Mouse (Mus musculus) spleen, postnatal 10 days (tissue): ENCODE data around the gene Tmem235.
"Not testable (repeated sequence)": the region's sequence is repeated elsewhere in the genome, so short reads cannot be mapped to it uniquely, and the experiment has no call there.

Source experiments
- DNase-seq, 2 experiments: peaks; one replicate each; pipeline ENCODE4 v3.0.0; 2021 to 2022; ENCODE audit warnings: low spot score in 2 of 2

Gene Tmem235

DNA sequence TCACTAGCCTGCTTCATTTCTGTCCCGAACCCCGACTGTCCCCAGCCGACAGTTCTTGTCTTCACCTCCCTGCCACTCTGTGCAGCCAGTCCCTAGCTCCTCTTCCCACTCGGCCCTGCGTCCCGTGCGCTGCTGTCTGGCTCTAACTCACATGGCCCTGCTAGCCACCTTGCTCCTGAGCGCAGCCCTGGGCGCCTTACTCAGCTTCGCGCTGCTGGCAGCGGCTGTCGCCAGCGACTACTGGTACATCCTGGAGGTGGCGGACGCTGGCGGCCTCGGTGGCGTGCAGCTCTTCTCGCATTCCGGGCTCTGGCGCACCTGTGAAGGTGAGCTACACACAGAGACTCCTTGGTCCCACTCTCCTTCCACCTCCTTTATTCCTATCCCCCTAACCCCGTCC lies at the start of gene Tmem235:
TSS of gene Tmem235 (plus strand) at position 152 of the 400 bp plus-strand sequence.
- no peak for DNase-seq

DNA sequence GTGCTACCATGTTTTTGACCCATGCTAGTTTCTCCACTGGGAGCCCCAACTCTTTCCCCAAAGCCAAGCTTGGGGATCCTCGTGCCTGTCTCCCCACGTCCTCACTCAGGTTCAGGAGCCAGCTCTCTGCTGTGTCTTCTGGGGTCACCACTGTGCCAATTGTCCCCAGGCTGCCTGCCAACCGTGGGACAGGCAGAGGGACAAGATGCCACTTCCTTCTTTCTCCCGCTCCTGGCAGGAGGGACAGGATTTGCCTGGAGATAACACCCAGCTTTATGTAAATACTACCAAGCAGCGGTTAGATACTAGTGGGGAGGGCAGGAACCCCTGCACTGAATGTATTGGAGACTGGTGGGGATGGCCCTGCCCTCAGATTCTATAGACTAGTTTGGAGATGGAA lies 46.7 kb upstream of the Tmem235 start:
- no peak for DNase-seq

DNA sequence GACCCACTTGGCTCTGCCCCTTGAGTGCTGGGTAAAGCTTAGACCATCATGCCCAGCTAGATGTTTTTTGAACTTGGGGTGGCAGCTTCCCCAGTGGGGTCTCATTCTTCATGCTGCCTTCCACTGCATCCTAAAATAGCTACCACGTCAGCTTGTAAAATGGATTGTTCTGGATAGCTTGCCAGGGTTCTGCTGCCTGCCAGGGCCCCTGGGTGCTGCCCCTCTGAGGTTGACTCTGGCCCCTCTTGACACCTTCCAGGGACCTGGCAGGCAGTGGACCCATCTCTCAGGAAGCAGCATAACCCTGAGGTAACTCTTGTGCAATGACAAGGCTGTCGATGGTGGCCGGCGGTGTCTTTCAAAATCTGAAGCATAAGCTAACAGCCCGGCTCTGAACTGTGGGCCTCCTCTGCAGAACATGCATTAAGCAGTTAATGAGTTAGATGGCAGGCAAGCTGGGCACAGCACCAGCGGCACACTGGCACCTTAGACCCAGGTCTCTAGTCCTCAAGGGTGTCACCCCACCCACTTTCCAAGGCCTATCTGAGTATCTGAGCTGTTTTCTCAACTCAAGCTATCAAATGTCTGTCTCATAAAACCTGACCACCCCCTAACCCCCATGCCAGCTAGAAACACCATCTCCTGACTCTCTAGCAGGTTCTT lies 45.7 kb upstream of the Tmem235 start:
- no peak for DNase-seq

DNA sequence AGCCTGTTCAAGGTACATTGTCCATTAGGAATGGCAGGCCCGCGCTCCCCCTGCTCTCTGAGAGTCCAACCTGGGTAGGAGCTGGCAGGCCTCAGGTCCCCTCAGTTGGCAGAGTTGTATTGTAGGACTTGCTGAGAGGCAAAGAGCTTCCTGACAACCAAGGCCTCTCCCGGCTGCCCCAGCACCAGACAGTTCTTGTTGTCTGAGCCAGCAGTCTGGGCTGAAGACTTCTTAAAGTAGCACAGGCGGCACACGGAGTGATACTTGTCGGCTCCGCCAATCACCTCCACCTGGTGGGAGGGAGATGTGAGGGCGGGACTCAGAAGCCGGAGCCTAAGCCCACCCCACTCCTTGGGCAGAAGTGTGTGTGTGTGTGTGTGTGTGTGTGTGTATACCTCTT lies 44.7 kb upstream of the Tmem235 start:
- not testable (repeated sequence) for DNase-seq

DNA sequence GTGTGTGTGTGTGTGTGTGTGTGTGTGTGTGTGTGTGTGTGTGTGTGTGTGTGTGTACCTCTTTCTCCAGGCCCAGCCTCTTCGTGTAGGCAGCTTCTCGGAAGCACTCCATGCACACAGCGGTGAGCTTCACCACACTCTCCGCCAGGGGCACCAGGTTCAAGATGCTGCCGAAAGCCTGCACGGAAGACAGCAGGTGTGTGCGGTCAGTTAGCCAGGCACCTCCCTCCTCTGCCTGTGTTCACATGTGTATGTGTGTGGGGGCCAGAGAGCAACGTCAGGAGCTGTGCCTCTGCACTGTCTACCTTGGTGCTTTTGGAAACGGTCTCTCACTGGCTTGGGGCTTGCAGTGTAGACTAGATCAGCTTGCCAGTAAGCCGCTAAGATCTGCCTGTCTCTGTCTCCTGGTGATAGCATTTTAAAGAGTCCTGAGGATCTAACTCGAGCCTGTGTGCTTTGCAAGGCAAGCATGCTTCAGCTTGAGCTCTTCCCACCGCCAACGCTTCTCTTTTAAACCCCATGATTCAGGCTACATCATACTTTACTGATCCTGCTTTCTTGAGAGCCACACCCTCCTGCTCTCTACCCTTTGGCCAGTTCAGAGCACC lies 44.1 kb upstream of the Tmem235 start:
- no peak for DNase-seq

DNA sequence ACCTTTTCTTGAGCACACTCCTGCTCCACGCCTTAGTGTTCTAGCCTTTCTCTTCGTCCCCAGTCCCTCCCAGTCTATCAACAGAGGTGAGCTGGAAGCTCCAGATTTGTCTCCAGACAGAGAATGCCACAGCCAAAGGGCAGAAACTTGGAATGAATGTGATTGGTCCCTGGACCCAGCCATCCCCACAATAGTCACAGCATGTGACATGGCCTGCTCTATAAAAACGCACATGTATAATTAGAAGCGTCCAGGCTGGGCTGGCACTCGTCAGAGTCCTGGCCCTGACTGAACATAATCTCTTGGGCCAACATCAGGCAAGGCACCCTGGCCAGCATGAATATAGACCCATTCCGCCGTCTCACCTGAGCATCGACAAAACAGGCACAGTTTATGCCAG lies 41.5 kb upstream of the Tmem235 start:
- DNase-seq = no peak

DNA sequence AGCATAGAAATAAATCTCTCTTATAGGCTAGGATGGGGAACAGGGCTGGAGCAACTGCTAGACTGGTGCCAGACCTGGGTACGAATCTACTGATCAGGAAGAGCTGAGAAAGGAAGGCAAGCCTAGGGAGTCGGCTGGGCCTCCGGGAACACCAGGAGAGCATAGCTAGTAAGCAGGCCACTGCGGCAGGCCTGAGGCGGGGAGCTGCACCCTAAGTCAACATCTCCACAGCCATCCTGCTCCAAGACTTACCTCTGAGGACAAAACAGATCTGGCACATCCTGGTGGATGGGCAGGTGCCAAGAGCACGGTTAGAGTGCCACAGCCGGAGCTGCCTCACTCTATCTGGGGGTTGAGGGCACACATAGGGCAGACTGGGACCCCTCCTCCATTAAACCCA lies 40.4 kb upstream of the Tmem235 start:
- no peak for DNase-seq

DNA sequence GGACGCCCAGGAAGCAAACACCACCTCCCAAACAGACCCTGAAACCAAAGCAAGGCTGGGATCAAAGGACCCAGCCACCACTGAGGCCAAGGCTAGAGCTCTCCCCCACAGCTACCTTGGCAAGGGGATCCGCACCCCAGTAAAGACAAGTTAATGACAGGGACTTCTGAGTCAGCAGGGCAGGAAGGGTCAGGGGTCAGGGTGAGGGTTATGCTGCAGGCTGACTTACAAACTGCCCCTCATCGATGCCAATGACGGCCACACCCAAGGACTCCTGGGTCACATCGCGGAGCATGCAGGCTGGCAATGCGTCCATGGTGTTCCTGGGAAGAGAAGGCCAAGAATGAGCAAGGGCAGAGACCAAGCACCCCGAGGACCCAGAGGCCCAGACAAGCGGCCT lies 38.7 kb upstream of the Tmem235 start:
- DNase-seq = no peak

DNA sequence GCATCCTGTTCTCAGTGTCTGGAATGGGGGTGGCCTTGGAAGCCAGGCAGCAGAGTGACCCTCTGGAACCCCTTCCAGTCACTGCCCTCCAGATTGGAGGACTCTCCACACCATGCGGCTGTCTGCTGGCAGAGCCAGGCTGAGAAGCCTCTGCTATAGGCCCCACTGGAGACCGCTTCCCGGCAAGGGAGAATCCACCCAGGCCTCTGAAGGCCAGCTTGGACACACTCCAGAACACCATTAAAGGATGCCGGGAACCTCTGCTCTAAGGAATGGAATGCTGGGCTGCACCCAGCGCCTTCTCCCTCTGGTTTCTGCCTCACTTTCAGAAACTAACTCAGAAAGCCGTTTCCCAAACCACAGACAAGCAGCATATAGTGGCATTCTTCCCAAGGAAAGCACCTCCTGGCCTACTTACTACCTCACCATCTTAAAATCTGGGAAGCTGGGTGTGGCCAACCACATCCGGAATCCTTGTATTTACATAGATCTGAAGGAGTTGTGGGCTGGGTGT lies 37.8 kb upstream of the Tmem235 start:
- DNase-seq = no peak

DNA sequence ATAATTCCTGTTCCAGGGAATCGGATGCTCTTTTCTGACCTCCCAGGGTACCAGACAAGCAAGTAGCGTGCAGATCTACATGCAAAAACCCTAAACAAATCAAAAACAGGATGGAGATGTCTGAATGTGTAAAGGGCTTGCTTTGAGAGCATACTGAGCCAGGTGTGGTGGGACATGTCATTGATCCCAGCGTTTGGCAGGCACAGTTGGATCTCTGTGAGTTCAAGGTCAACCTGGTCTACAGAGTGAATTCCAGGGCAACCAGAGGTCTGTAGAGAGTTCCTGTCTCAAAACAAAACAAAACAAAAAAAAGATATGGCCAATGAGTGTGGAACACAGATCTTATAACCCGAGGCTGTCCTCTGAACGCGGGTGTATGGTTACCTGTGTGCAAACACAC lies 37.1 kb upstream of the Tmem235 start:
- no peak for DNase-seq

DNA sequence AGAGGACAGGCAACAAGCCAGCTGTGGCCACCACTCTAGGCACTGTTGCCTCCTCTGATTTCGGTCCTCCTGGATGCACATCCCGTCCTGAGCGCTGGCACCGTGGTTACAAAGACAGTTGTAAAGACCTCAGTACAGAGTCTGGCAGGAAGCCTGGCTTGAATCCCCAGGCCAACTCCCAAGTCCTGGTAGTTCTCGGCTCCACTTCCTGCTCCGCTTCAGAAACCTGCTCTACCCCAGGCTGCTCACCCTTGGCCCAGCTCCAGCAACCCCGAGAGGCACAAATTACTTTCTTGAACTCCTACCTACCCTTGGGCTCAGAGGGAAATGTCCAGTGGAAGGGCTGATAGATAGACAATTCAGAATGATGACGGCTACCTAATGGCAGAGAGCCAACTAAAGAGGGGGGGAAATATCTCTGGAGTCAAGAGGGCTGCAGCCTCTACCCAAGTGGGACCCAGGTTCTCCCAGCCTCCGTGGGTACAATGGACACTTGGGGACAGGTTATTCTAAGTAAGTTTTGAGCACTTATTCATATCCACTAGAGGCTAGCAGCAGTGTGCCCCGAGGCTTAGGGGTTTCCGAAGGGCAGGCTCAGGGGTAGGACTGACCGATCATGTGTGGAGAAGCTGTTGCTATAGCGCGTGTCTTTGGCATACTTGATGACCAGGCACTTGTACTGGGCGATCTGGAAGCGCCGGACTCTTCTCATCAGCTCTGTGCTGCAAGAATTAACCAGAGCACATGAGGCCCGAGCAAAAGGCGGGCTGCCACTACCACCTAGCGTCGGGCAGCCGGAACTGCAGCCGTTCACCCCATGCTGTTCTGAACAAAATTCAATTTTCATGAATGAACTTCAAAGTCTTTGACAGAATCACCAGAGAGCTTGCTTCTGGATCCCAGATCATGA lies 36.2 kb upstream of the Tmem235 start:
- peak; percentile 81 to 89 for DNase-seq

DNA sequence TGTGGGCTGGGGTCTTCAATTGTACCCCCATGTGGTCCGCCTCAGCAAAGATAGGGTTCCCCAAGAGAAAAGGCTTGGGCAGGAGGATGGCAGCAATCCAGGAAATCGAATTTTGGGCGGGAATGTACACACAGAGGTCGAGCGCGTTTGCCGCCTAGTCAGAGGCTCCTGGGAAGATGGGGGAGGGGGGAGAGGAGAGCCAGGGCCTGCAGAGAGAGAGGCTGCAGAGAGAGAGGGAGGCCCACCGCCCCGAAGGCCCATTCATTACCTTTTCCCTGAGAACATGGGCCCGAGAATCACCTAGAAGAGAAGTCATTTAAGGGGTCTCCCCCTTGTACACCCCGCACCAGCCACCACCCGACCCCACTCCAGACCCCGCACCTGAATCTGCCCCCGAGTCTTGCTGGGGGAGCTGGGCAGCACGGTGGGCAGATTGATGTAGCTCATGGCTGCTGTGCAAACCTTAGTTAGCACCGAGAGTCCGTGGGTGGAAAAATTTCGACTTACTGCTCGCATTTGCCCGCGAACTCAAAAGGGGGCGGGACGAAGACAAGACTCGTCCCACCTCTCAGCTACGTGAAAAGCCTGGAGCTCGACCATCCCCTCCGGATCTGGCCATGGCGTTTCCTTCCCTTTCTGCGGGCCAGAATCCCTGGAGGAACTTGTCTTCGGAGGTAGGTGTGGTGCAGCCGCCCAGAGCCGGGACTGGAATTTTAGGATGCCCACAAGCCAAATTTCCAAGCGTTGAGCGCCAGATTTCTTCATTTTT lies 35.0 kb upstream of the Tmem235 start, which contains the start of the genes Afmid and Tk1:
TSS of gene Afmid (plus strand) at position 592 of the 769 bp plus-strand sequence.
TSS of gene Tk1 (minus strand) at position 760 of the 769 bp plus-strand sequence.
- peak; percentile 72 to 84 for DNase-seq

DNA sequence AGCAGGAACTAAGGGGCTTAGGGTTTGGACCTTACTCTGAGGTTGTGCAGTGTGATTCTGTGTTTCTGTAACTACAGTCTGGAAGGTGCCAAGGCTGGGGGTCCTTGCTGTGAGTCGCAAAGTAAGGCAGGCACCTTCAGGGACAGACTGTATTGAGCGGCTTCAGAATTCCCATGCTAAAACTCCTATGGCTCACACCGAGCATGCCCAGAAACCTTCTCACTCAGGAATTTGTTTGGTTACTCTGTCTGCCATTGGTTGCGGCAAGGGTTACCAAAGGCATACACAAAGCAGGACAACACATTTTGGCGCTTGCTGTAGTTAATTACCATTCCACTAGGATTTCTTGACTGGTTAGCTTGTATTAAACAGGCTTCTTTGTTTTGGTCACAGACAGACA lies 34.4 kb upstream of the Tmem235 start:
- DNase-seq = no peak

DNA sequence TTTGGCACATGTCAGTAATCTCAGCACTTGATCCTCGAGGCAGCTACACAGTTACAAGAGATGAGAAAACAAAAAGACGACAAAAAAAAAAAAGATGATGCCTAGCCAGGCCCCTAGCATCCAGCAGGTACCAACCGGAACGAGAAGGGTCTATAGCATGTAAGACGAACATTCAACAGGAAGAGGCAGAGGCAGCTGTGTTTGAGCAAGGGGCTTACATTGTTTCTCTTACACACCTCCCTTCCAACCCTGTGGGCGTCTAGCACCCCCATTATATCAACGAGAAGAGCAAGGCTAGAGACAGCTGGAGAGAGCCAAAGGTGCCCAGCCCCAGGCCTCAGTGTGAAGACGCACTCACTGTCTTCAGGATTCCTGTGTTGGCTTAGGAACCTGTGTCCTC lies 33.6 kb upstream of the Tmem235 start:
- DNase-seq = peak in 1 of 2 experiments; percentile 49

DNA sequence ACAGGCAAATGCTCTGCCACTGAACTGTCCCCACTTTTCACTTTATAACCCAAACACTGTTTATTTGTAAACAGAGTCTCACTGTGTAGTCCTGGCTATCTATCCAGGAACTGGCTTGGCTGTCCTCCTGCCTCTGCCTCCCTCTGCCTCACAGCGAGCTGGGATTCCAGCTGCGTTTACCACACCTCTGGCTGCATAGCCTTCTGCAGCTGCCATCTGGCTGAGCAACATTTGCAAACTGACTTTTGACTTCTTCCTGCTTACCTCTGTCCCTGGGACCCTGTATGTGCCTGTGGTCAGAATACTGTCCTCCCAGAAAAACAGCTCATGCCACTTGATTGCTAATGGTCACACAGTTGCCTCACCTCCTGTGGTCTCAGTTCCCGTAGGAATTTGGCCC lies 33.2 kb upstream of the Tmem235 start:
- DNase-seq = peak in 1 of 2 experiments; percentile 33

DNA sequence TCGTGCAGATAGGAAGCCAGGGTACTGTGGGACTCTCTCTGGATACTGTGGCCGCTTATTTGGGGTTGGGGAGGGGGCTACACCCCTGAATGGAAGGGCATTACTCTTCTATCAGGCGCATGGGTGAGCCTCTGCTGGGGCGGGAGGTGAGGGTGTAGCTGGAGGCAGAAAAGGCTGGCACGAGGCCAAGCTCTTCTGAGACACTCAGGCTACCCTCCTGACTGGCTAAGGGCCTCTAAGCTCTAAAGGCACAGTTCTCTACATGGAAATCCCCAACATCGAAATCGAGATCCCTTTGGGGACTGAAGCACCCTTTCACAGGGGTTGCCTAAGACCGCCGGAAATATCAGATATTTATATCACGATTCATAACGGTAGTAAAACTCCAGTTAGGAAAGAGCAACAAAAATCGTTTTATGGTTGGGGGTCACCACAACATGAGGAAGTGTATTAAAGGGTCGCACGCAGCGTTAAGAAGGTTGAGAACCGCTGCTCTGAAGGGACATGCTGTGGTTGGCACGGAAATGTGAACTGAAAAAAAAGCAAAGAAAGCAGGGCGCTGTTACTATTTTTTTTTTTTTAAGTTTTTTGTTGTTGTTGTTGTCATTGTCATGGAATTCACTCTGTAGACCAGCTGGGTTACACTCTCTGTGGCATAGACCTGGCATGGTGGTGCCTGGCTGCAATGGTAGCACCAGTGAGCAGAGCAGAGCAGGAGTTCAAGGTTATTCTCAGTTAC lies 32.2 kb upstream of the Tmem235 start:
- peak; percentile 80 to 91 for DNase-seq

DNA sequence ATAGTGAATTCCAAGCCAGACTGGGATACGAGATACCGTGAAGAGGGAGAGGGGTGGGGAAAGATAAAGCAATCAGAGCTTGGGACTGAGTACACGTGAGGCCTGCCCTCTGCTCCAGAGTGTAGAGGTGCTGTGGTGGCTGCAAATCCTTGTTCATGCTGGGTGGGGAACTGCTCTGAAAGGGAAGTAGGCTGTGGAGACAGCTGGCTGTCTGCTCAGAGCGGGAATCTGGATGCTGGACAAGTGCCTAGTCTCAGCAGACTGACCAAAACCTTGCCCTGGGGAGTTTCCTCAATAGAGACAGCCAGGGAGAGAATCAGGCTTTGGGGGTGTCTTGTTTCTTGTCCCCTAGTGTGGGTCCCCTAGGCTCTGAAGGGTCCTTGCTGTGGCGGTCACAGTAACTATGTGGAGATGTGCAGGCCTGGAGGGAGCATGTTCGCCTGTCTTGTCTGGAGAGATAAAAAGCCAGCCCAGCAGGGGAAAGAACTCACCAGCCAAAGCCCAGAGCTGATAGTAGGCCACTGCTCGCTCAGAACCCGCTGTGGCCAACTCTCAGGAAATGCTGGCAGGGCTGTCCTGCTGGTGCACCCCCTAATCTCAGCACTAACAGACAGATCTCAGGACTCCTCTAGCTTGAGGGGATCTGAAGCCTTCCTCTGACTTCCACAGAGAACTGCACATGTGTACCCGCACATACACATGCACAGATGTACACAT lies 31.5 kb upstream of the Tmem235 start:
- peak; percentile 59 to 67 for DNase-seq

DNA sequence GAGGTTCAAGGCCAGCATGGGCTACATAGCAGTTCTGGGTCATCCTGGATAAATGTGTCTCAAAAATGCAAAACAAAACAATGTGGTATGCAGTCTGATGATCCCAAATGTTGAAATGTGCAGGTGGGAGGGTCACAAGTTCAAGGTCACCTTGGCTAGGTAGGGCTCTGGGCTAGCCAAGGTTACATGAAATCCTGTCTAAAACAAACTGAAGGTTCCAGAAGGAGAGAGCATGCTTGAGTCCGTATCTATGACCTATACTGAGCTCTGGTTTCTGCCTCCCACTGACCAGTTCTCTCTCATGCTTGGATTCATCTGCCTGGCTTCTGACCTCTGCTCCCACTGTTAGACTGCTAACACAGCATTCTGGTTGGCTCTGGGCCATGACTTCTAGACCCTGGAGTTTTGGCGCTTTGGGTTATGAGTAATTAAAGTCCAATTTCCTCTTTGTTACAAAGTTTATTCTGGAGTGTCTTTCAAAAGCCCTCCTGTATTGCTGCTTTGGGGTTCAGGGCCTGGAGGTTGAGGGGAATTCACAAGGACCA lies 30.8 kb upstream of the Tmem235 start:
- DNase-seq = peak in 1 of 2 experiments; percentile 59

DNA sequence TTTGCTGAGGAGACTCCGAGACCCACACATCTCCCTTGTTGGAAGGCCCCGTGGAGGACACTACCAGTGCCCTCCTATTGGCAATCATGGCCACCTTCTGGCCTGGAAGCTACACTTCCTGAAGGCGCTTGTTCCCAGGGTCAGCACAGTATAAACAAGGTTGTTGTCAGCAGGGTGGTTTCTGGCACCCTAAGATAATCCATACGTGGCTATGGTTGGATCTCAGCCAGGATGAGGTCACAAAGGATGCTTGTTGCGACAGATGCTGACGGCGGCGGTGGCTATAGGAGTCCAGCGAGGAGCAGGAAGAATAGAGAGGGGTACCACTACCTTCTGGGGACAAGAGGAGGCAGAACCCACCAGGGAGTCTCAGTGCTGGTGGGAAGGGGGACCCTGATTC lies 30.2 kb upstream of the Tmem235 start:
- peak; percentile 69 to 84 for DNase-seq
